Comparison of ENCODE assay signal across 1 mouse cellular context in genomic region chr10:62590200-62590599, GRCm38 (mm10).
TF ChIP-seq lines count a peak whose summit lies in the region.

No protein-coding gene starts in this region.

TF ChIP-seq in MEL, 35 proteins besides CTCF, POLR2A, EP300 and RAD21 (continued from another document):
- TF ChIP-seq UBTF (IDR thresholded peaks at IDR 0.05; ENCODE audit: borderline replicate concordance, insufficient read depth, low read depth, low read length), result no peak
- no peak; the same call in 1 of the 2 replicates for TF ChIP-seq NELFE (IDR thresholded peaks at IDR 0.05; ENCODE audit: low read depth, low read length)
- TF ChIP-seq TCF12 (IDR thresholded peaks at IDR 0.05; ENCODE audit: low read depth, low read length), result peak; percentile 75; the same call in 1 of the 2 replicates
- TF ChIP-seq MEF2A (IDR thresholded peaks at IDR 0.05; ENCODE audit: extremely low read depth, insufficient replicate concordance, low read depth, low read length, poor library complexity, severe bottlenecking), result no peak
- peak; percentile 41; the same call in 1 of the 2 replicates for TF ChIP-seq ETS1 (IDR thresholded peaks at IDR 0.05; ENCODE audit: low read depth, low read length)
- peak; percentile 54; the same call in 1 of the 2 replicates for TF ChIP-seq HCFC1 (IDR thresholded peaks at IDR 0.05; ENCODE audit: low read depth, low read length)
